Mouse (Mus musculus) olfactory bulb, adult 2 months (tissue): ENCODE measurements around the gene Nat8f6. TPM values are rescaled to one million over a fixed set of nuclear protein-coding genes. Genes with fewer than 3 reads are reported as not detected.
"Not testable (repeated sequence)": the region's sequence is repeated elsewhere in the genome, so short reads cannot be mapped to it uniquely, and the experiment has no call there.

ENCODE experiments used
- H3K27ac ChIP-seq: fragments of 200-500 bp; 2 replicates; pipeline ENCODE4 v1.5.1; 2012; ENCODE audit warnings: low read depth, low read length; ENCODE audit not compliant: insufficient read depth
- H3K4me1 ChIP-seq: fragments of 200-500 bp; 2 replicates; pipeline ENCODE4 v1.6.1; 2012; ENCODE audit warnings: low read length; ENCODE audit not compliant: control insufficient read depth, insufficient read depth
- H3K4me3 ChIP-seq: fragments of 200-500 bp; 2 replicates; pipeline ENCODE4 v1.5.1; 2012; ENCODE audit warnings: mild to moderate bottlenecking, low read depth, low read length, moderate library complexity; ENCODE audit not compliant: insufficient read depth
- CTCF ChIP-seq: fragments of 200-500 bp; IDR thresholded peaks from 2 replicates; pipeline ENCODE4 v1.5.1; 2012; ENCODE audit warnings: low read depth, mild to moderate bottlenecking, low read length, moderate library complexity; ENCODE audit not compliant: insufficient read depth
- POLR2A ChIP-seq: fragments of 200-500 bp; IDR thresholded peaks from 2 replicates; pipeline ENCODE4 v1.6.1; 2012; ENCODE audit warnings: mild to moderate bottlenecking, low read depth, low read length, moderate library complexity; ENCODE audit not compliant: insufficient read depth
- WGBS: fragments of 180-500 bp; shearing (Covaris S2); methylation state at CpG from one replicate; pipeline ENCODE4 v1.1.7; 2018; 5-methylcytosine and 5-hydroxymethylcytosine counted together
- polyA plus RNA-seq: library from polyadenylated mRNA; stranded (reverse); fragments of >200 nt; gene quantifications from 2 replicates; pipeline ENCODE4 v1.2.4, GENCODE M21; 2012; ENCODE audit warnings: low replicate concordance; ENCODE audit not compliant: missing spikeins, insufficient read depth, insufficient read length

Nat8f6 gene
- polyA plus RNA-seq, 1 experiment: not detected

GRCm38 (mm10) chr6:85835104-85835503, 14.3 kb upstream of the Nat8f6 start:
- not testable (repeated sequence) for H3K4me3 ChIP-seq, H3K4me1 ChIP-seq, H3K27ac ChIP-seq
- 82% methylated on average over 1 of the region's 2 CpGs for WGBS

- H3K27ac ChIP-seq, H3K4me3 ChIP-seq, H3K4me1 ChIP-seq: not testable (repeated sequence)
Measured at GRCm38 (mm10) chr6:85834504-85835100, 13.8 kb upstream of the Nat8f6 start.

GRCm38 (mm10) chr6:85831796-85832321, 11.1 kb upstream of the Nat8f6 start, which contains the start of gene Nat8:
TSS of gene Nat8 (minus strand) at chr6:85832082.
- H3K4me3 ChIP-seq: no peak within 1 kb of the TSS
- no peak within 1 kb of the TSS for H3K27ac ChIP-seq
- 85% methylated on average over 7 of the region's 7 CpGs for WGBS
- TF ChIP-seq CTCF: no peak
- no peak for TF ChIP-seq POLR2A
- H3K4me1 ChIP-seq: no peaks in the 10 kb centered on the region

GRCm38 (mm10) chr6:85829462-85829861, 8.7 kb upstream of the Nat8f6 start:
- Histone ChIP-seq H3K4me1 (no peaks in the 10 kb centered on the region), H3K27ac (no peak overlapping the region), H3K4me3 (no peak overlapping the region)
- TF ChIP-seq POLR2A: no peak
- no peak for TF ChIP-seq CTCF
- WGBS: 77% methylated on average over 1 of the region's 1 CpGs

GRCm38 (mm10) chr6:85825886-85826285, 5.1 kb upstream of the Nat8f6 start:
- 92% methylated on average over 2 of the region's 2 CpGs for WGBS
- no peak overlapping the region for H3K27ac ChIP-seq
- H3K4me3 ChIP-seq: no peak overlapping the region
- no peaks in the 10 kb centered on the region for H3K4me1 ChIP-seq
- TF ChIP-seq CTCF (no peak), POLR2A (no peak)

GRCm38 (mm10) chr6:85823382-85824090, 2.8 kb upstream of the Nat8f6 start:
- TF ChIP-seq CTCF (no peak), POLR2A (no peak)
- Histone ChIP-seq H3K27ac (no peak overlapping the region), H3K4me1 (no peaks in the 10 kb centered on the region), H3K4me3 (no peak overlapping the region)
- 80% methylated on average over 1 of the region's 1 CpGs for WGBS

- 80% methylated on average over 4 of the region's 4 CpGs for WGBS
- Histone ChIP-seq H3K4me1 (no peaks in the 10 kb centered on the region), H3K27ac (no peak overlapping the region), H3K4me3 (no peak overlapping the region)
- no peak for TF ChIP-seq POLR2A
- TF ChIP-seq CTCF: no peak
Measured at GRCm38 (mm10) chr6:85822286-85822685, 1.5 kb upstream of the Nat8f6 start.

- Histone ChIP-seq H3K27ac (no peak overlapping the region), H3K4me3 (no peak overlapping the region), H3K4me1 (no peaks in the 10 kb centered on the region)
- WGBS: 57% methylated on average over 1 of the region's 1 CpGs
- no peak for TF ChIP-seq CTCF
- TF ChIP-seq POLR2A: no peak
Measured at GRCm38 (mm10) chr6:85818338-85818737, 2.4 kb downstream of the Nat8f6 start.

- Histone ChIP-seq H3K4me3 (no peak overlapping the region), H3K4me1 (no peaks in the 10 kb centered on the region), H3K27ac (no peak overlapping the region)
- TF ChIP-seq POLR2A (no peak), CTCF (no peak)
- 86% methylated on average over 2 of the region's 2 CpGs for WGBS
Measured at GRCm38 (mm10) chr6:85813339-85813738, 7.4 kb downstream of the Nat8f6 start.

- H3K4me3 ChIP-seq, H3K4me1 ChIP-seq, H3K27ac ChIP-seq: not testable (repeated sequence)
- WGBS: 56% methylated on average over 3 of the region's 3 CpGs
Measured at GRCm38 (mm10) chr6:85810942-85811537, 9.7 kb downstream of the Nat8f6 start.

- not testable (repeated sequence) for H3K4me3 ChIP-seq
- WGBS: 79% methylated on average over 3 of the region's 3 CpGs
Measured at GRCm38 (mm10) chr6:85810514-85810913, 10.2 kb downstream of the Nat8f6 start.

GRCm38 (mm10) chr6:85809784-85810183, 11.0 kb downstream of the Nat8f6 start:
- not testable (repeated sequence) for H3K27ac ChIP-seq, H3K4me1 ChIP-seq, H3K4me3 ChIP-seq
- WGBS: 72% methylated on average over 3 of the region's 3 CpGs

More at GRCm38 (mm10) chr6:85810514-85810913, 10.2 kb downstream of the Nat8f6 start:
- not testable (repeated sequence) for H3K4me1 ChIP-seq, H3K27ac ChIP-seq

GRCm38 (mm10) chr6:85803180-85803579, 17.6 kb downstream of the Nat8f6 start:
- not testable (repeated sequence) for H3K4me1 ChIP-seq, H3K27ac ChIP-seq
- 40% methylated on average over 5 of the region's 5 CpGs for WGBS

More at GRCm38 (mm10) chr6:85803180-85803579, 17.6 kb downstream of the Nat8f6 start:
- H3K4me3 ChIP-seq: not testable (repeated sequence)
